Mouse (Mus musculus) gonadal fat pad, adult 2 months (tissue): ENCODE data around the gene Srarp. TPM values are rescaled to one million over a fixed set of nuclear protein-coding genes. Genes with fewer than 3 reads are reported as not detected.

Source experiments
- DNase-seq: peaks from one replicate; pipeline ENCODE4 v3.0.0-alpha.2; 2012; ENCODE audit warnings: low read depth
- polyA plus RNA-seq: library from polyadenylated mRNA; depleted of rRNA; stranded (reverse); fragments of >200 nt; gene quantifications from 2 replicates; pipeline ENCODE4 v1.2.3, GENCODE M21; 2012

Srarp gene
- polyA plus RNA-seq, 1 experiment, result 1.3 TPM

- DNase-seq, result no peak
These were observed 20.5 kb upstream of the Srarp start for GRCm38 (mm10) chr4:141456193-141456938.

GRCm38 (mm10) chr4:141455526-141455925, 19.6 kb upstream of the Srarp start:
- DNase-seq, result no peak

- DNase-seq, result no peak
These were observed 18.9 kb upstream of the Srarp start for GRCm38 (mm10) chr4:141454581-141455350.

GRCm38 (mm10) chr4:141451916-141452450, 16.1 kb upstream of the Srarp start:
- no peak for DNase-seq

GRCm38 (mm10) chr4:141451251-141451650, 15.3 kb upstream of the Srarp start:
- DNase-seq, result no peak

GRCm38 (mm10) chr4:141446211-141446610, 10.3 kb upstream of the Srarp start:
- no peak for DNase-seq

GRCm38 (mm10) chr4:141445328-141445720, 9.4 kb upstream of the Srarp start:
- DNase-seq, result no peak

- DNase-seq, result no peak
These were observed 8.8 kb upstream of the Srarp start, which contains the start of gene Zbtb17 for GRCm38 (mm10) chr4:141444451-141445327. Gene Zbtb17 (plus strand): TSS chr4:141444654.

GRCm38 (mm10) chr4:141443641-141444429, 7.9 kb upstream of the Srarp start:
- no peak for DNase-seq

- no peak for DNase-seq
These were observed 5.0 kb upstream of the Srarp start for GRCm38 (mm10) chr4:141440877-141441276.

- DNase-seq, result no peak
These were observed 3.3 kb upstream of the Srarp start for GRCm38 (mm10) chr4:141439083-141439803.

GRCm38 (mm10) chr4:141433191-141433590, 2.7 kb downstream of the Srarp start:
- no peak for DNase-seq

GRCm38 (mm10) chr4:141432666-141433065, 3.2 kb downstream of the Srarp start:
- no peak for DNase-seq

- no peak for DNase-seq
These were observed 4.9 kb downstream of the Srarp start for GRCm38 (mm10) chr4:141430997-141431396.

GRCm38 (mm10) chr4:141429847-141430246, 6.1 kb downstream of the Srarp start:
- no peak for DNase-seq

GRCm38 (mm10) chr4:141429381-141429780, 6.5 kb downstream of the Srarp start:
- DNase-seq, result no peak

- no peak for DNase-seq
These were observed 8.0 kb downstream of the Srarp start for GRCm38 (mm10) chr4:141427921-141428320.

- no peak for DNase-seq
These were observed 8.8 kb downstream of the Srarp start for GRCm38 (mm10) chr4:141426796-141427745.
